Mouse (Mus musculus) limb, embryonic 12.5 days (tissue): Measurements from ENCODE around the gene Gm5767. TPM values are rescaled to one million over a fixed set of nuclear protein-coding genes. Genes with fewer than 3 reads are reported as not detected.

Experiments used
- ATAC-seq: fragments of 200-750 bp; cut with Nextera tagmentation; 2 replicates; pipeline ENCODE4 v1.8.0; 2017; ENCODE audit warnings: low read depth, moderate TSS enrichment; ENCODE audit not compliant: insufficient number of reproducible peaks, insufficient read depth, low FRiP score, low TSS enrichment
- H3K27ac ChIP-seq: fragments of 300-500 bp; sonication (generic); 2 replicates; pipeline ENCODE4 v1.5.1; 2016; ENCODE audit warnings: mild to moderate bottlenecking, moderate library complexity
- H3K27me3 ChIP-seq: fragments of 300-500 bp; sonication (generic); 2 replicates; pipeline ENCODE4 v1.6.1; 2016; ENCODE audit warnings: mild to moderate bottlenecking, moderate library complexity
- H3K36me3 ChIP-seq: fragments of 300-500 bp; sonication (generic); 2 replicates; pipeline ENCODE4 v1.6.1; 2016; ENCODE audit warnings: mild to moderate bottlenecking, moderate library complexity
- H3K4me1 ChIP-seq: fragments of 300-500 bp; sonication (generic); replicated peaks from 2 replicates; pipeline ENCODE4 v1.6.1; 2016
- H3K4me2 ChIP-seq: fragments of 300-500 bp; sonication (generic); 2 replicates; pipeline ENCODE4 v1.6.1; 2016; ENCODE audit warnings: mild to moderate bottlenecking, moderate library complexity
- H3K4me3 ChIP-seq: fragments of 300-500 bp; sonication (generic); replicated peaks from 2 replicates; pipeline ENCODE4 v1.5.1; 2016; ENCODE audit warnings: mild to moderate bottlenecking
- H3K9ac ChIP-seq: fragments of 300-500 bp; sonication (generic); replicated peaks from 2 replicates; pipeline ENCODE4 v1.6.1; 2016; ENCODE audit warnings: mild to moderate bottlenecking, moderate library complexity
- H3K9me3 ChIP-seq: fragments of 300-500 bp; sonication (generic); 2 replicates; pipeline ENCODE4 v1.6.1; 2016; ENCODE audit warnings: mild to moderate bottlenecking, moderate library complexity
- WGBS: fragments of 180-500 bp; shearing (Covaris S2); methylation state at CpG from one replicate; pipeline ENCODE4 v1.1.7; 2016; 5-methylcytosine and 5-hydroxymethylcytosine counted together
- polyA plus RNA-seq: library from polyadenylated mRNA; unstranded; fragments of >200 nt; fragmentation: Nextera tagmentation; extraction: Ambion mirVana; gene quantifications from 2 replicates; pipeline ENCODE4 v1.2.1, GENCODE M21; 2016

Gene Gm5767
- polyA plus RNA-seq, 1 experiment from 2014 or later = not detected

DNA sequence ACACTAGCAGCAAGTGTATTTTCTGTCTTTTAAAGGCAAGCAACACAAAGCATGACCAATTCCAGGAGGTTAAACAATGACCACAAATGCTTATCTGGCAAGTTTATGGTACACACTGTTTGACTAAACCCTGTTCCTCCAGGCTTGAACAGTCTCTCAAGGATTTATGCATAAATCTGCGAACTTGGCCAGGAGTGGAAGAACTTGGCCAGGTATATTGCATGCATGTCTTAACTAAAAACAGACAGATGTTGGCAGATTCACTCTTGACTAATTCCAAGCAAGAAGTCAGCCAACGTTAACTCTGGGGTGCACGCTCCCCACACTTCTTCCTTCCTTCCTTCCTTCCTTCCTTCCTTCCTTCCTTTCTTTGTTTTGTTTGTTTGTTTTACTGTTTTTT, 790 bp upstream of the Gm5767 start:
- H3K27me3 ChIP-seq = no peaks in the 10 kb centered on the region
- H3K27ac ChIP-seq = no peak overlapping the region
- H3K9me3 ChIP-seq = no peaks in the 10 kb centered on the region
- ATAC-seq = no peak
- H3K9ac ChIP-seq = no peak overlapping the region
- no peak overlapping the region for H3K4me2 ChIP-seq
- WGBS = 84% methylated on average over 3 of the region's 3 CpGs
- H3K4me1 ChIP-seq = no peaks in the 10 kb centered on the region
- H3K36me3 ChIP-seq = peaks cover 6% of the 10 kb centered on the region; the same call in 1 of the 2 replicates
- no peak overlapping the region for H3K4me3 ChIP-seq

DNA sequence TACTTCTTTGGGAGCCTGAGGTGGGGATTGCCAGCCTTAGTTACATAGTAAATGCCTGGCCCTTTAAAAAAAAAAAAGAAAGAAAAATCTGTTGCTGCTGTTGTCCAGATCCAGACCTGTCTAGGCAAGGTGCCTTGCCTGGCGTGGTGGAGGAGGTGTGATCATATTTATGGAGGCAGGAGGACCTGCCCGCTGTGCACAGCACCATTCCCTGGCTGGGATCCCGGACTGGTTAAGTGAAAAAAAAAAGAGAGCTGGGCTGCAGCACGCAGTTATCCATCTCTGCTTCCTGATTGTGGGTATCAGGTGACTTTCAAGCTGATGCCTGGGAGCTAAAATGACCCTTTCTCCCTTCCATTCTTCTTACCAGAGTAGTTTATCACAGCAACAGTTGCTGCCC, 4.5 kb downstream of the Gm5767 start:
- H3K4me1 ChIP-seq = 0 out of 2 replicates have a peak, but pooled peaks cover 2% of the 10 kb centered on the region
- H3K9ac ChIP-seq = no peak overlapping the region
- 43% methylated on average over 4 of the region's 4 CpGs for WGBS
- no peak overlapping the region for H3K27ac ChIP-seq
- H3K36me3 ChIP-seq = peaks cover 42% of the 10 kb centered on the region
- H3K27me3 ChIP-seq = no peaks in the 10 kb centered on the region
- H3K9me3 ChIP-seq = no peaks in the 10 kb centered on the region
- H3K4me3 ChIP-seq = no peak overlapping the region
- no peak overlapping the region for H3K4me2 ChIP-seq
- ATAC-seq = no peak

DNA sequence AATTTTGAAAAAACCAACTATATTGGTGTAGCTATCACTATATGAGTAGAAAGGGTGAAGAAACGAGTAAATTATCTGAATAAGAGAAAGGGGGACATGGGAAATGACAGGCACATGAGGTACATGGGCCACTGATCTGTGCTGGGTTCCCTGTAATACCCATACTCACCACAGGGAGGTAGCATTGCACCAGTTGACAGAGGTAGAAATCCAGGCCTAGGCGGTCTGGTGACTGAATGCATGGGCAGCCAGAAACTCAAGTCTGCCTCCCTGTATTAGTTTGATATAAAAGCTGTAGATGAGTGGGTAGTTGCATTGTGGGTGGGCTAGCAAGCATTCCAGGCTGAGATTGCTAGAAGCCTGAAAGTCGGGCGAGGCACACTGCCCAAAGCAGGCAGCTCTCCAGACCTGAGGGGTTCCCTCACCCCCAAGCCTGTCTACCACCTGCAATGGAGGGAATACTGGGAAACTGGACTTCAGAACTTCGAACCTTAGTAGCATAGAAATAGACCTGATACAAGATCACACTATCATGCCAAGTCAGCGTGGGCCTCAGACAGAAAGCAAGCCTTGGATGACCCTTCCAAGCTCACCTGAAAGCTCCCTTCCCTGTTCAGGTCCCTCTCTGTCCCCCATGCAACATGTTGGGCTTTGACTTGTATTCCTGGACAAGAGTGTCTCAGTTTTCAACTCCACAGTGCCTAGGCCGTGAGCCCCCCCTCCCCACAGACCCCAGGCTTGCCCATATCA, 5.7 kb downstream of the Gm5767 start:
- Histone ChIP-seq H3K4me3 (no peak overlapping the region), H3K27me3 (no peaks in the 10 kb centered on the region), H3K27ac (no peak overlapping the region; the same call in 1 of the 2 replicates), H3K4me2 (no peak overlapping the region), H3K4me1 (0 out of 2 replicates have a peak, but pooled peaks cover 2% of the 10 kb centered on the region), H3K9me3 (no peaks in the 10 kb centered on the region), H3K9ac (no peak overlapping the region), H3K36me3 (peaks cover 54% of the 10 kb centered on the region)
- ATAC-seq = no peak
- 71% methylated on average over 7 of the region's 7 CpGs for WGBS

DNA sequence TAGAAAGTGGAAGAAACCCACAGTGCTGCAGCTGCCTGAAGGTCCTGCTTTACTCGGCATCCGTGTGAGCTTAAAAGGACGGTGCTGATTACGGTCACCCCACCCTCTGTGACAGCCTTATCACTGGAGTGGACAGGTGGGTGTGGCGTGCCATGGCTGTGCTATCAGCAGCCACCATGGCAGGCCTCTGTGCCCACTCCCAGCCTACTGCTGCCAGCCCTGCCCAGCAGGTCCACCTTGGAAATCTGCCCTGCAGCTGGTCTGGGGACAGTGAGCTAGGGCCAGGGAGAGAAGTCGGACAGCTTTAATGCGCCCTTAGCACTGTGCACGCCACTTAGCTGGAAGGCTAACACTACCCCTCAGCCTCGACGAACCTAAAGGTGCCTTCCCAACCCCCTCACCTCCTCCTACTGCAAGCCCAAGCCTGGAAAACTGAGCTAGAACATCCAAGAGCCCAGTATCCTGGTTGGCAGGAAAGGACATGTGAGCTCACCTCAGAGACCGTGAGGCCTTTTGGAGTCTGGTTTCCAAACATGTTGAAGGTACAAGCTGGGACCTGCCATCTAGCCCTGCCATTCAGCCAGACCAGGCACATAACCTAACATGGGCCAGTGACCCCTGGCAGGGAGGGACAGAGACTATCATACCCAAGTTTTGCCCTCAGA, 6.4 kb downstream of the Gm5767 start:
- Histone ChIP-seq H3K9ac (no peak overlapping the region), H3K27me3 (no peaks in the 10 kb centered on the region), H3K4me2 (no peak overlapping the region), H3K9me3 (no peaks in the 10 kb centered on the region), H3K27ac (no peak overlapping the region), H3K36me3 (peaks cover 61% of the 10 kb centered on the region), H3K4me3 (no peak overlapping the region), H3K4me1 (0 out of 2 replicates have a peak, but pooled peaks cover 2% of the 10 kb centered on the region)
- 77% methylated on average over 11 of the region's 11 CpGs for WGBS
- peak; percentile 28; the same call in 1 of the 2 replicates for ATAC-seq

DNA sequence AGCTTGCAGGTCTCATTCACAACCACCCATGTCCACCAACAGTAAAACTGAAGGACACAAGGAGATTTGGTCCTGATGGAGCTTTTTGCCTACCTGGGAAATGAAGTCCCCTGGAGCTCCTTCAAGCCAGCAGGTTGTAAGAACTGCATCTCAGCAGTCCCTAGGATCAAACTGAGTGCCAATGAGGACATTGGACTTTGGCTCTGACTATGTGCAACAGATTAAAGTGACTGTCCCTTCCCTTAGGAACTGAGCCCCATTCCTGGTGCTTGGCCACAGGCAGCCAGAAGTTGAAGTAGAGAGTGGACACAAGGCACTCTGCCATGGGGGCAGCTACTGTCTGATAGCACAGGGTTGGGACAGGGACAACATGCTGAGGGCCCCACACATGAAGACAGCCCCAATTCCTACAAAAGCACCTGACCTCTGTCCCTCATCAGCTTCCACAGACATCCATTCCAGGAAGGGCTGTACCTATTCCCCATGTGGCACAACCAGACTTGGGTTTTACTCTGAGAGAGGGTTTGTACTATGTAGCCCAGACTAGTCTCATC, 7.1 kb downstream of the Gm5767 start:
- no peaks in the 10 kb centered on the region for H3K9me3 ChIP-seq
- peaks cover 68% of the 10 kb centered on the region for H3K36me3 ChIP-seq
- H3K4me2 ChIP-seq = no peak overlapping the region
- 0 out of 2 replicates have a peak, but pooled peaks cover 2% of the 10 kb centered on the region for H3K4me1 ChIP-seq
- H3K27ac ChIP-seq = no peak overlapping the region
- no peaks in the 10 kb centered on the region for H3K27me3 ChIP-seq
- ATAC-seq = no peak
- no peak overlapping the region for H3K4me3 ChIP-seq
- H3K9ac ChIP-seq = no peak overlapping the region

DNA sequence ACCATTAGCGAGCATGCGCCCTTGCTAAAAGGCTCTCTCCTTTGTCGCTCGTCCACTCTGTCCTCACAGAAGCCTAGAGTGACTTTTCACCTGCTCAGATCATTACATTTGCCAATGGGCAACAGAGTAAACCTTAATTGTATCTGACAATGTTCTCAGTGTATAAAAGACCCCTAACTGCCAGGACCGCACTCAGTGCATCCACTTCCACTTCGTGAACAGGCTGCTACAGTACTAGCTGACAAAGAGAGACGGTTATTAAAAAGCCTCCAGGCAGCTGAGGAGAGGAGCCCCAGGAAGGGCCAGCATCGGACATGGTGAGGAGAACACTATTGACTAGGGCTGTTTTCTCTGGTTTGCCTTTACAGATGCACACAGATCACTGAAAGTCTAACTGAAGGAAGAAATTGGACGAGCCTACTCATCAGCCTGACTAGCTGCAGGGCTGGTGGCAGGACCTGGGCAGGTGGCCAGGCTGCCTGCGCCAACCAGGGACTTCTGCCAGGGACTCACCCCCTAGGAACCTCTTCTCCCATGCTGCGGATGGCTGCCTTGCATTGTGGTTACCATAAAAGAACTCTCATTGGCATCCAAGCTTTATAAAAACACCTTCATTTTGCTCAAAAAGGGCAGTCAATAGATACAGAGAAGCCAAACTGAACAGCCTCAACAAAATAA, 9.5 kb downstream of the Gm5767 start:
- Histone ChIP-seq H3K4me3 (no peak overlapping the region), H3K9ac (no peak overlapping the region), H3K9me3 (no peaks in the 10 kb centered on the region), H3K27me3 (no peaks in the 10 kb centered on the region), H3K4me2 (no peak overlapping the region), H3K27ac (no peak overlapping the region), H3K36me3 (peaks cover 86% of the 10 kb centered on the region), H3K4me1 (0 out of 2 replicates have a peak, but pooled peaks cover 2% of the 10 kb centered on the region)
- no peak for ATAC-seq
- WGBS = 93% methylated on average over 11 of the region's 11 CpGs

DNA sequence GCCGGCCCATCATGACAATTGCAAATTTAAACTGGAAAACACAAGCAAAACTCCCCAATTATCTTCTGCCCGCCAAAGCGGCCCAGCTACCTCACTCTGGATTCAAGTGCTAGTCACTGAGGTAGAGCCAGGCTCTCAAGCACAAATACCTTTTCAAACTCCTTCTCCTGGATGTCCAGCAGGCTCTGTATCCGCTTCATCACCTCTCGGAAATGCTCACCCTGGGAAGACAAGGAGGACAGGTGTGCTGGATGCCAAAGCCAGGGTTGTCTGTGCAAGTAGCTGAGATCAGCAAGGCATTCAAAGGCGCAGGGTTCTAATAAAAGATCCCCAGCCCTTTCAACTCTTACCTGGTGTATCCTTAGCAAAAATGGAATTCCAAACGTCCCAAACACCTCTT, 10.6 kb downstream of the Gm5767 start:
- WGBS = 93% methylated on average over 7 of the region's 7 CpGs

DNA sequence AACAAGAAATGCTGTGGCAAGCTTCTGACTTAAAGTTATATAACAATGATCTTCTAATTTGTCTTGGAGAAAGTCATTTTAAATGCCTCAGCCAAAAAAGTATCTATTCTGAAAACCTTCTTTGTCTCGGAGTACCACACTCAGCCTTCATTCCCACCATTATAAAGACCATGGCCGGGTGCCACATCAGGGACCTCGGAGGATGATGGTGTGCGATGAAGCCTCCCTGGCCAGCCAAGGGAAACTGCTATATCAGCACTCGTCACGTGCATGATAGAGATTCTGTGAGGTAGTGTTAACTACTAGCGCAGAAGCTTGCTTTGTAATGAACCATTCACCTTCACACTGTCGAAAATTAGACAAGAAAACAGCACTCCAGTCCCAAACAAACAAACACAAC, 19.0 kb downstream of the Gm5767 start:
- Histone ChIP-seq H3K4me1 (no peaks in the 10 kb centered on the region), H3K4me3 (no peak overlapping the region), H3K4me2 (no peak overlapping the region), H3K27ac (no peak overlapping the region), H3K9ac (no peak overlapping the region), H3K36me3 (peaks cover 99% of the 10 kb centered on the region), H3K27me3 (no peaks in the 10 kb centered on the region), H3K9me3 (no peaks in the 10 kb centered on the region)
- WGBS = 94% methylated on average over 8 of the region's 8 CpGs
- ATAC-seq = no peak

More for the DNA sequence above, 10.6 kb downstream of the Gm5767 start:
- H3K36me3 ChIP-seq = peaks cover 96% of the 10 kb centered on the region
- no peak overlapping the region for H3K9ac ChIP-seq
- no peak for ATAC-seq
- no peaks in the 10 kb centered on the region for H3K9me3 ChIP-seq
- no peak overlapping the region for H3K4me2 ChIP-seq
- no peak overlapping the region for H3K27ac ChIP-seq
- no peak overlapping the region for H3K4me3 ChIP-seq
- H3K27me3 ChIP-seq = no peaks in the 10 kb centered on the region
- no peaks in the 10 kb centered on the region for H3K4me1 ChIP-seq

DNA sequence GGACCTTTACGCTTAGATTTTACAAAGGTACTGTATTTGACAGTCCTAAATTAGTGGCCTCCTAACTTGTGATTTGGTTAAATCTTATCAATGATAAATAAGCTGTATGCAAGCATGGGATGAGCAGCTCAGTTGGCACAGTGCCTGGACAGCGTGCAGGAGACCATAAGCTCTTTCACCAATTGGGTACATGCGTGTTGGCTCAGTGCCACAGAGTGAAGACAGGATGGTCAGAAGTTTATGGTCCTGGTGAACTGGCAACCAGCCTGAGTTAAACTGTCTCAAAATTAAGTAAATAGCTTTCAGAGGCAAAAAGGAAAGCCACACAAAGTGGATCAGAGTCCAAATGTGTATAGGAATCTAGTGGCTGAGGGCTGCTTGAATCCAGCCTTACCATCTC, 20.0 kb downstream of the Gm5767 start:
- H3K4me2 ChIP-seq = no peak overlapping the region
- no peaks in the 10 kb centered on the region for H3K4me1 ChIP-seq
- H3K27ac ChIP-seq = no peak overlapping the region
- H3K9ac ChIP-seq = no peak overlapping the region
- ATAC-seq = no peak
- H3K36me3 ChIP-seq = peaks cover 97% of the 10 kb centered on the region
- whole genome bisulfite sequencing = 90% methylated on average over 3 of the region's 3 CpGs
- no peak overlapping the region for H3K4me3 ChIP-seq
- no peaks in the 10 kb centered on the region for H3K9me3 ChIP-seq
- no peaks in the 10 kb centered on the region for H3K27me3 ChIP-seq

DNA sequence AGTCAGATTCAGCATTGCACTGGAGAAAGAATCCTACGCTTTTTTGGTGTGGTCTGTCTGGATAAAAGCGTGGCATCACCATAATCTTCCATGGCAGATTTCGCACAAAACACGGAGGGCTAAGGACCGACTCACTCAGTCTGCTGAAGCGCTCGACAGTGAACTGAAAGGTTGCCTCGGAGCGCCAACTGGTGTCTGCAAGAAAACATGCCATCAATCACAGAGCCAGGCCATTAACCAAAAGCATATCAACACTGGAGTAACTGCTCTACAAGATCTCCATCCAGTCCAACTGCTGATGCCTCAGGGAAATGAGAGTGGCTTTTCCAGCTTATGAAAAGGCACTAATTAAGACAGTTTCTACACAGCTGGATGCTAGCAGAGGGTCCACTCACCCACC, 31.4 kb downstream of the Gm5767 start:
- Histone ChIP-seq H3K9me3 (no peaks in the 10 kb centered on the region), H3K4me1 (peaks cover 6% of the 10 kb centered on the region), H3K4me2 (no peak overlapping the region), H3K36me3 (peaks cover 94% of the 10 kb centered on the region), H3K9ac (no peak overlapping the region), H3K27ac (no peak overlapping the region), H3K4me3 (no peak overlapping the region), H3K27me3 (no peaks in the 10 kb centered on the region)
- ATAC-seq = no peak
- WGBS = 79% methylated on average over 9 of the region's 9 CpGs

DNA sequence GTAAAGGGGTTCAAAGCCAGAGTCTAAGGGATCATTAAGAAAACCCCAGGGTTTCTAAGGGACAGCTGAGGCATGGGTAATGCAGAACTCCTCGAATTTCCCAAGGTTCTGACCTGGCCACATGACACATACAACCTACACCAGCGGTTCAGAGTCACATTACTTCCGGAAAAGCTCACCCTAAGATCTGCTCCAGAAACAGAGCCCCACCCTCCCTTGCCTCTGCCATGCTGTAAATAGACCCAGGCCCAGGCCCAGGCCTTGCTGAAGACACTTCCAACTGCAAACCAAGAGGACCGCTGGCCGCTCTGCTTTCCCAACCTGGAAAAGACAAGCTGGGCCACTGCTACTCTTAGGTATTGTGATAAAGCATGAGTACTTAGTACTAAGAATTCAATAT, 34.3 kb downstream of the Gm5767 start:
- ATAC-seq = no peak
- H3K4me2 ChIP-seq = no peak overlapping the region
- H3K4me3 ChIP-seq = no peak overlapping the region
- peaks cover 16% of the 10 kb centered on the region for H3K4me1 ChIP-seq
- H3K27me3 ChIP-seq = no peaks in the 10 kb centered on the region
- H3K27ac ChIP-seq = no peak overlapping the region
- WGBS = 84% methylated on average over 5 of the region's 5 CpGs
- H3K36me3 ChIP-seq = peaks cover 65% of the 10 kb centered on the region
- no peaks in the 10 kb centered on the region for H3K9me3 ChIP-seq
- H3K9ac ChIP-seq = no peak overlapping the region
